Mouse (Mus musculus): ENCODE measurements around the gene Arnt. TPM values are rescaled to one million over a fixed set of nuclear protein-coding genes. Genes with fewer than 3 reads are reported as not detected.

Arnt gene
- polyA plus RNA-seq, 1 experiment from 2014 or later, result 27.5 TPM

DNA sequence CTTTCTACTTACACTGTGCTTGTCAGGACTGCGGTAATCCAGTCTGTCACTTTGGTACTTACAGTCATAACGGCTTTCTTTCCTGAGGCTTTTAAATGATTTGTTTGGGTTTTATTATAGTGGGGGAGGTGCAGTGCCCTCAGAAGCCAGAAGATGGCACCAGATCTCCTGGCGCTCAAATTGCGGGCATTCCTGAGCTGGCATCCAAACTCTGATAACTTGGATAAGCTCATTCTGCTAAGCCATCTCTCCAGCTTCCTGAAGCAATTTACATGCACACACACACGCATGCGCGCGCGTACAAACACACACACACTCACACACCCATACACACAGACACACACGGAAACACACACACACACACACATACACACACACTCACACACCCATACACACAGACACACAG lies 83.3 kb downstream of the Arnt start:
- H3K9ac ChIP-seq (ENCODE audit: low read length), result no peak overlapping the region
- H3K27ac ChIP-seq (replicated peaks in 1 of 2; ENCODE audit: control insufficient read depth in 1 of 2, insufficient read depth in 1 of 2, low read depth in 2 of 2, low read length in 2 of 2), result no peak overlapping the region
- H3K4me2 ChIP-seq (ENCODE audit: low read length), result 0 out of 2 replicates have a peak overlapping the region, but pooled peaks have one; percentile 9
- H3K9me3 ChIP-seq (ENCODE audit: control insufficient read depth, low read length), result no peaks in the 10 kb centered on the region
- peaks cover 4 to 5% of the 10 kb centered on the region in 2 experiments; a peak in 2 of 4 replicates for H3K4me1 ChIP-seq (ENCODE audit: control insufficient read depth in 2 of 2, insufficient read depth in 2 of 2, low read length in 2 of 2)
- no peaks in the 10 kb centered on the region for H3K36me3 ChIP-seq (ENCODE audit: control insufficient read depth, insufficient read depth, low read length)
- WGBS, result 16% methylated on average over 10 of the region's 10 CpGs
- H3K27me3 ChIP-seq (ENCODE audit: control insufficient read depth, insufficient read depth, low read length), result no peaks in the 10 kb centered on the region
- H3K4me3 ChIP-seq (ENCODE audit: control insufficient read depth in 1 of 2, insufficient read depth in 1 of 2, low read depth in 1 of 2, low read length in 2 of 2), result no peak overlapping the region
- peak; percentile 47; the same call in 1 of the 2 replicates for ATAC-seq (ENCODE audit: insufficient number of reproducible peaks, insufficient read depth, low FRiP score, low read depth)

- WGBS, result 73% methylated on average over 7 of the region's 7 CpGs
- no peak overlapping the region for H3K27ac ChIP-seq (replicated peaks in 1 of 2; ENCODE audit: control insufficient read depth in 1 of 2, insufficient read depth in 1 of 2, low read depth in 2 of 2, low read length in 2 of 2)
- H3K36me3 ChIP-seq (ENCODE audit: control insufficient read depth, insufficient read depth, low read length), result no peaks in the 10 kb centered on the region
- no peak overlapping the region for H3K9ac ChIP-seq (ENCODE audit: low read length)
- no peaks in the 10 kb centered on the region for H3K9me3 ChIP-seq (ENCODE audit: control insufficient read depth, low read length)
- ATAC-seq (ENCODE audit: insufficient number of reproducible peaks, insufficient read depth, low FRiP score, low read depth), result no peak
- no peak overlapping the region for H3K4me2 ChIP-seq (ENCODE audit: low read length)
- H3K4me3 ChIP-seq (ENCODE audit: control insufficient read depth in 1 of 2, insufficient read depth in 1 of 2, low read depth in 1 of 2, low read length in 2 of 2), result no peak overlapping the region
- no peaks in the 10 kb centered on the region for H3K27me3 ChIP-seq (ENCODE audit: control insufficient read depth, insufficient read depth, low read length)
- peaks cover 4 to 9% of the 10 kb centered on the region in 2 experiments; a peak in 2 of 4 replicates for H3K4me1 ChIP-seq (ENCODE audit: control insufficient read depth in 2 of 2, insufficient read depth in 2 of 2, low read length in 2 of 2)
Observed at GRCm38 (mm10) chr3:95518891-95519290, 84.7 kb downstream of the Arnt start.

- no peak overlapping the region for H3K27ac ChIP-seq (replicated peaks in 1 of 2; ENCODE audit: control insufficient read depth in 1 of 2, insufficient read depth in 1 of 2, low read depth in 2 of 2, low read length in 2 of 2)
- no peak overlapping the region for H3K4me3 ChIP-seq (ENCODE audit: control insufficient read depth in 1 of 2, insufficient read depth in 1 of 2, low read depth in 1 of 2, low read length in 2 of 2)
- H3K4me1 ChIP-seq (ENCODE audit: control insufficient read depth in 2 of 2, insufficient read depth in 2 of 2, low read length in 2 of 2), result peaks cover 4 to 9% of the 10 kb centered on the region in 2 experiments; a peak in 2 of 4 replicates
- H3K36me3 ChIP-seq (ENCODE audit: control insufficient read depth, insufficient read depth, low read length), result no peaks in the 10 kb centered on the region
- 71% methylated on average over 2 of the region's 2 CpGs for WGBS
- H3K9ac ChIP-seq (ENCODE audit: low read length), result no peak overlapping the region
- ATAC-seq (ENCODE audit: insufficient number of reproducible peaks, insufficient read depth, low FRiP score, low read depth), result no peak
- H3K4me2 ChIP-seq (ENCODE audit: low read length), result no peak overlapping the region
- H3K27me3 ChIP-seq (ENCODE audit: control insufficient read depth, insufficient read depth, low read length), result no peaks in the 10 kb centered on the region
- H3K9me3 ChIP-seq (ENCODE audit: control insufficient read depth, low read length), result no peaks in the 10 kb centered on the region
Observed at GRCm38 (mm10) chr3:95519315-95519714, 85.1 kb downstream of the Arnt start.

GRCm38 (mm10) chr3:95520100-95520499 lies 85.9 kb downstream of the Arnt start:
- WGBS, result 81% methylated on average over 3 of the region's 3 CpGs
- Histone ChIP-seq H3K27me3 (ENCODE audit: control insufficient read depth, insufficient read depth, low read length) (no peaks in the 10 kb centered on the region), H3K9me3 (ENCODE audit: control insufficient read depth, low read length) (no peaks in the 10 kb centered on the region), H3K4me1 (ENCODE audit: control insufficient read depth in 2 of 2, insufficient read depth in 2 of 2, low read length in 2 of 2) (peaks cover 4 to 9% of the 10 kb centered on the region in 2 experiments; a peak in 2 of 4 replicates), H3K27ac (replicated peaks in 1 of 2; ENCODE audit: control insufficient read depth in 1 of 2, insufficient read depth in 1 of 2, low read depth in 2 of 2, low read length in 2 of 2) (no peak overlapping the region), H3K4me2 (ENCODE audit: low read length) (no peak overlapping the region), H3K36me3 (ENCODE audit: control insufficient read depth, insufficient read depth, low read length) (no peaks in the 10 kb centered on the region), H3K9ac (ENCODE audit: low read length) (no peak overlapping the region), H3K4me3 (ENCODE audit: control insufficient read depth in 1 of 2, insufficient read depth in 1 of 2, low read depth in 1 of 2, low read length in 2 of 2) (no peak overlapping the region)
- no peak for ATAC-seq (ENCODE audit: insufficient number of reproducible peaks, insufficient read depth, low FRiP score, low read depth)

- H3K4me3 ChIP-seq (ENCODE audit: control insufficient read depth in 1 of 2, insufficient read depth in 1 of 2, low read depth in 1 of 2, low read length in 2 of 2), result no peak overlapping the region
- ATAC-seq (ENCODE audit: insufficient number of reproducible peaks, insufficient read depth, low FRiP score, low read depth), result no peak
- no peaks in the 10 kb centered on the region for H3K9me3 ChIP-seq (ENCODE audit: control insufficient read depth, low read length)
- WGBS, result 88% methylated on average over 10 of the region's 10 CpGs
- no peak overlapping the region for H3K27ac ChIP-seq (replicated peaks in 1 of 2; ENCODE audit: control insufficient read depth in 1 of 2, insufficient read depth in 1 of 2, low read depth in 2 of 2, low read length in 2 of 2)
- no peak overlapping the region for H3K4me2 ChIP-seq (ENCODE audit: low read length)
- H3K9ac ChIP-seq (ENCODE audit: low read length), result no peak overlapping the region
- H3K4me1 ChIP-seq (ENCODE audit: control insufficient read depth in 2 of 2, insufficient read depth in 2 of 2, low read length in 2 of 2), result peaks cover 4 to 9% of the 10 kb centered on the region in 2 experiments; a peak in 2 of 4 replicates
- no peaks in the 10 kb centered on the region for H3K36me3 ChIP-seq (ENCODE audit: control insufficient read depth, insufficient read depth, low read length)
- no peaks in the 10 kb centered on the region for H3K27me3 ChIP-seq (ENCODE audit: control insufficient read depth, insufficient read depth, low read length)
Observed at GRCm38 (mm10) chr3:95521168-95521567, 87.0 kb downstream of the Arnt start.

DNA sequence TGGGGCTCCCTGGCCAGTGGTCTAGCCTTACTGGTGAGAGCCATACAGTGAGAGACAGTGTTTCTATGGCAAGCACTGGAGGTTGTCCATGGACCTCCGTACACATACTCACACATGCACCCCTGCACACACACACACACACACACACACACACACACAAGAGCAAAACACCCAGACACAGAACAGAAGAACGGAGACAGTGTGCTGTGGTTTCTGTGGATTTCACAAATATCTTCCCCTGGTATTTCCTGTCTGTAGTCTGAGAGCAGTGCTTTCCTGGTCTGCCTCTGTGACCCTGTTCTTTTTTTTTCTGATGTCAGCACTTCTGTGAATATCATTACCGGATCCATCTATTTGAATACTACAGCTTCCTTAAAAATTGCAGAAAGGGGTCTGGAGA lies 89.5 kb downstream of the Arnt start:
- Histone ChIP-seq H3K36me3 (ENCODE audit: control insufficient read depth, insufficient read depth, low read length) (no peaks in the 10 kb centered on the region), H3K27ac (replicated peaks in 1 of 2; ENCODE audit: control insufficient read depth in 1 of 2, insufficient read depth in 1 of 2, low read depth in 2 of 2, low read length in 2 of 2) (peak overlapping the region in 1 of 2 experiments; percentile 41; a peak in 1 of 4 replicates), H3K4me2 (ENCODE audit: low read length) (no peak overlapping the region), H3K9me3 (ENCODE audit: control insufficient read depth, low read length) (no peaks in the 10 kb centered on the region), H3K9ac (ENCODE audit: low read length) (no peak overlapping the region), H3K4me1 (ENCODE audit: control insufficient read depth in 2 of 2, insufficient read depth in 2 of 2, low read length in 2 of 2) (peaks cover 0 to 6% of the 10 kb centered on the region in 2 experiments; a peak in 1 of 4 replicates), H3K4me3 (ENCODE audit: control insufficient read depth in 1 of 2, insufficient read depth in 1 of 2, low read depth in 1 of 2, low read length in 2 of 2) (no peak overlapping the region), H3K27me3 (ENCODE audit: control insufficient read depth, insufficient read depth, low read length) (no peaks in the 10 kb centered on the region)
- ATAC-seq (ENCODE audit: insufficient number of reproducible peaks, insufficient read depth, low FRiP score, low read depth), result no peak
- WGBS, result 44% methylated on average over 3 of the region's 3 CpGs

- no peak for ATAC-seq (ENCODE audit: insufficient number of reproducible peaks, insufficient read depth, low FRiP score, low read depth)
- H3K4me1 ChIP-seq (ENCODE audit: control insufficient read depth in 2 of 2, insufficient read depth in 2 of 2, low read length in 2 of 2), result peaks cover 0 to 6% of the 10 kb centered on the region in 2 experiments; a peak in 1 of 4 replicates
- H3K36me3 ChIP-seq (ENCODE audit: control insufficient read depth, insufficient read depth, low read length), result no peaks in the 10 kb centered on the region
- no peaks in the 10 kb centered on the region for H3K9me3 ChIP-seq (ENCODE audit: control insufficient read depth, low read length)
- WGBS, result 63% methylated on average over 2 of the region's 2 CpGs
- no peak overlapping the region for H3K27ac ChIP-seq (replicated peaks in 1 of 2; ENCODE audit: control insufficient read depth in 1 of 2, insufficient read depth in 1 of 2, low read depth in 2 of 2, low read length in 2 of 2)
- H3K4me2 ChIP-seq (ENCODE audit: low read length), result no peak overlapping the region
- no peaks in the 10 kb centered on the region for H3K27me3 ChIP-seq (ENCODE audit: control insufficient read depth, insufficient read depth, low read length)
- no peak overlapping the region for H3K9ac ChIP-seq (ENCODE audit: low read length)
- no peak overlapping the region for H3K4me3 ChIP-seq (ENCODE audit: control insufficient read depth in 1 of 2, insufficient read depth in 1 of 2, low read depth in 1 of 2, low read length in 2 of 2)
Observed at GRCm38 (mm10) chr3:95524673-95525072, 90.5 kb downstream of the Arnt start.

DNA sequence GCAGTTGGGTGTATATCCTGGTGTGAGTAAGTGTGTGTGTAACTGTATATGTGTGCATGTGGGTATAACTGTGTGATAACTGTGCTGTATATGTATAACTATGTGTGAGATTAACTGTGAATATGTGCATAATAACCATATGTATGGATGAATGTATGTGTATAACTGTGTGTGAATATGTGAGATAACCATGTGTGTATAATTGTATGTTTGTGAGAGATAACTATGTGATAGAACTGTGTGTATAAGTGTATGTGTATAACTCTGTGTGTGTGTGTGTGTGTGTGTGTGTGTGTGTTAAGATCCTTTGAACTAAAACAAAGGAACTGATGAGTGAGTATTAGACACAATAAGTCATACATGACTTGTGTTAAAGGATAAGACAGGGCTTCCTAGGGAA lies 91.9 kb downstream of the Arnt start:
- Histone ChIP-seq H3K4me1 (ENCODE audit: control insufficient read depth in 2 of 2, insufficient read depth in 2 of 2, low read length in 2 of 2) (peaks cover 0 to 6% of the 10 kb centered on the region in 2 experiments; a peak in 1 of 4 replicates), H3K9ac (ENCODE audit: low read length) (no peak overlapping the region), H3K9me3 (ENCODE audit: control insufficient read depth, low read length) (no peaks in the 10 kb centered on the region), H3K36me3 (ENCODE audit: control insufficient read depth, insufficient read depth, low read length) (no peaks in the 10 kb centered on the region), H3K27ac (replicated peaks in 1 of 2; ENCODE audit: control insufficient read depth in 1 of 2, insufficient read depth in 1 of 2, low read depth in 2 of 2, low read length in 2 of 2) (no peak overlapping the region), H3K27me3 (ENCODE audit: control insufficient read depth, insufficient read depth, low read length) (no peaks in the 10 kb centered on the region), H3K4me2 (ENCODE audit: low read length) (no peak overlapping the region), H3K4me3 (ENCODE audit: control insufficient read depth in 1 of 2, insufficient read depth in 1 of 2, low read depth in 1 of 2, low read length in 2 of 2) (no peak overlapping the region)
- no peak for ATAC-seq (ENCODE audit: insufficient number of reproducible peaks, insufficient read depth, low FRiP score, low read depth)
